Mouse (Mus musculus): ENCODE measurements around the gene Klhl10. TPM values are rescaled to one million over a fixed set of nuclear protein-coding genes. Genes with fewer than 3 reads are reported as not detected.

The Klhl10 gene
- total and polyA plus RNA-seq, 2 experiments from 2014 or later = 0.29 to 0.65 TPM

- H3K9ac ChIP-seq = peak within 1 kb of the TSS; percentile 71
- no peaks in the 10 kb centered on the region; the same call in 1 of the 2 replicates for H3K36me3 ChIP-seq (ENCODE audit: insufficient read depth)
- whole genome bisulfite sequencing = under 1% methylated on average over 28 of the region's 31 CpGs
Observed at GRCm38 (mm10) chr11:100414914-100415822, 26.5 kb upstream of the Klhl10 start, which contains the start of gene Fkbp10. Fkbp10 (plus strand) TSS chr11:100415697.

GRCm38 (mm10) chr11:100421537-100421936 is 20.2 kb upstream of the Klhl10 start:
- Histone ChIP-seq H3K9me3 (ENCODE audit: low read length) (no peaks in the 10 kb centered on the region), H3K4me3 (ENCODE audit: low read depth, low read length) (no peak overlapping the region), H3K4me2 (ENCODE audit: low read depth) (no peak overlapping the region), H3K4me1 (ENCODE audit: insufficient read depth) (no peaks in the 10 kb centered on the region), H3K27ac (ENCODE audit: low read depth, low read length) (no peak overlapping the region), H3K9ac (no peak overlapping the region), H3K27me3 (ENCODE audit: insufficient read depth, low read length) (no peaks in the 10 kb centered on the region), H3K36me3 (ENCODE audit: insufficient read depth) (no peaks in the 10 kb centered on the region)
- 66% methylated on average over 8 of the region's 8 CpGs for WGBS
- TF ChIP-seq CTCF (IDR thresholded peaks at IDR 0.05; ENCODE audit: low read depth) = no peak
- DNase-seq (no peak), ATAC-seq (no peak)

More at GRCm38 (mm10) chr11:100414914-100415822, 26.5 kb upstream of the Klhl10 start, which contains the start of gene Fkbp10:
- peak; percentile 23 for ATAC-seq
- Histone ChIP-seq H3K4me1 (ENCODE audit: insufficient read depth) (peaks cover 9% of the 10 kb centered on the region), H3K9me3 (ENCODE audit: low read length) (no peaks in the 10 kb centered on the region), H3K4me2 (ENCODE audit: low read depth) (peak within 1 kb of the TSS; percentile 70), H3K27me3 (ENCODE audit: insufficient read depth, low read length) (peaks cover 11% of the 10 kb centered on the region; the same call in 1 of the 2 replicates), H3K4me3 (ENCODE audit: low read depth, low read length) (peak within 1 kb of the TSS; percentile 61), H3K27ac (ENCODE audit: low read depth, low read length) (peak within 1 kb of the TSS; percentile 59)
- no peak for DNase-seq
- TF ChIP-seq CTCF (IDR thresholded peaks at IDR 0.05; ENCODE audit: low read depth) = peak; percentile 2; the same call in 1 of the 2 replicates

GRCm38 (mm10) chr11:100423836-100424235 is 17.9 kb upstream of the Klhl10 start:
- no peak for TF ChIP-seq CTCF (IDR thresholded peaks at IDR 0.05; ENCODE audit: low read depth)

GRCm38 (mm10) chr11:100425851-100426250 is 15.9 kb upstream of the Klhl10 start:
- Histone ChIP-seq H3K4me2 (ENCODE audit: low read depth) (no peak overlapping the region), H3K4me1 (ENCODE audit: insufficient read depth) (no peaks in the 10 kb centered on the region), H3K4me3 (ENCODE audit: low read depth, low read length) (no peak overlapping the region), H3K9me3 (ENCODE audit: low read length) (no peaks in the 10 kb centered on the region), H3K27ac (ENCODE audit: low read depth, low read length) (no peak overlapping the region), H3K27me3 (ENCODE audit: insufficient read depth, low read length) (no peaks in the 10 kb centered on the region), H3K36me3 (ENCODE audit: insufficient read depth) (peaks cover 15% of the 10 kb centered on the region; the same call in 1 of the 2 replicates), H3K9ac (no peak overlapping the region)
- ATAC-seq (peak; percentile 27; the same call in 1 of the 2 replicates), DNase-seq (peak; percentile 39)
- 33% methylated on average over 7 of the region's 7 CpGs for WGBS
- TF ChIP-seq CTCF (IDR thresholded peaks at IDR 0.05; ENCODE audit: low read depth) = peak; percentile 59

More at GRCm38 (mm10) chr11:100423836-100424235, 17.9 kb upstream of the Klhl10 start:
- Histone ChIP-seq H3K27me3 (ENCODE audit: insufficient read depth, low read length) (no peaks in the 10 kb centered on the region), H3K27ac (ENCODE audit: low read depth, low read length) (no peak overlapping the region), H3K9ac (no peak overlapping the region), H3K4me1 (ENCODE audit: insufficient read depth) (no peaks in the 10 kb centered on the region), H3K36me3 (ENCODE audit: insufficient read depth) (0 out of 2 replicates have a peak, but pooled peaks cover 4% of the 10 kb centered on the region), H3K4me3 (ENCODE audit: low read depth, low read length) (no peak overlapping the region), H3K4me2 (ENCODE audit: low read depth) (no peak overlapping the region), H3K9me3 (ENCODE audit: low read length) (no peaks in the 10 kb centered on the region)
- no peak for DNase-seq
- no peak for ATAC-seq
- WGBS = 94% methylated on average over 7 of the region's 7 CpGs

GRCm38 (mm10) chr11:100426820-100427219 is 14.9 kb upstream of the Klhl10 start:
- DNase-seq (no peak), ATAC-seq (no peak)
- peaks cover 15% of the 10 kb centered on the region; the same call in 1 of the 2 replicates for H3K36me3 ChIP-seq (ENCODE audit: insufficient read depth)
- TF ChIP-seq CTCF (IDR thresholded peaks at IDR 0.05; ENCODE audit: low read depth) = no peak
- H3K4me1 ChIP-seq (ENCODE audit: insufficient read depth) = no peaks in the 10 kb centered on the region
- H3K9me3 ChIP-seq (ENCODE audit: low read length) = no peaks in the 10 kb centered on the region
- H3K27ac ChIP-seq (ENCODE audit: low read depth, low read length) = no peak overlapping the region
- no peak overlapping the region for H3K4me3 ChIP-seq (ENCODE audit: low read depth, low read length)
- no peak overlapping the region for H3K9ac ChIP-seq
- H3K27me3 ChIP-seq (ENCODE audit: insufficient read depth, low read length) = no peaks in the 10 kb centered on the region
- WGBS = 85% methylated on average over 3 of the region's 3 CpGs
- H3K4me2 ChIP-seq (ENCODE audit: low read depth) = no peak overlapping the region

- Histone ChIP-seq H3K4me1 (ENCODE audit: insufficient read depth) (no peaks in the 10 kb centered on the region), H3K27me3 (ENCODE audit: insufficient read depth, low read length) (no peaks in the 10 kb centered on the region), H3K4me3 (ENCODE audit: low read depth, low read length) (no peak overlapping the region), H3K9me3 (ENCODE audit: low read length) (no peaks in the 10 kb centered on the region), H3K36me3 (ENCODE audit: insufficient read depth) (peaks cover 19% of the 10 kb centered on the region), H3K9ac (no peak overlapping the region), H3K4me2 (ENCODE audit: low read depth) (no peak overlapping the region), H3K27ac (ENCODE audit: low read depth, low read length) (no peak overlapping the region)
- no peak for TF ChIP-seq CTCF (IDR thresholded peaks at IDR 0.05; ENCODE audit: low read depth)
- ATAC-seq (no peak), DNase-seq (peak; percentile 35)
- 29% methylated on average over 9 of the region's 9 CpGs for WGBS
Observed at GRCm38 (mm10) chr11:100428612-100429199, 13.0 kb upstream of the Klhl10 start.
